Mouse (Mus musculus): ENCODE measurements around the gene Pga5. TPM values are rescaled to one million over a fixed set of nuclear protein-coding genes. Genes with fewer than 3 reads are reported as not detected.

The Pga5 gene
- polyA plus RNA-seq, 1 experiment from 2014 or later: not detected

DNA sequence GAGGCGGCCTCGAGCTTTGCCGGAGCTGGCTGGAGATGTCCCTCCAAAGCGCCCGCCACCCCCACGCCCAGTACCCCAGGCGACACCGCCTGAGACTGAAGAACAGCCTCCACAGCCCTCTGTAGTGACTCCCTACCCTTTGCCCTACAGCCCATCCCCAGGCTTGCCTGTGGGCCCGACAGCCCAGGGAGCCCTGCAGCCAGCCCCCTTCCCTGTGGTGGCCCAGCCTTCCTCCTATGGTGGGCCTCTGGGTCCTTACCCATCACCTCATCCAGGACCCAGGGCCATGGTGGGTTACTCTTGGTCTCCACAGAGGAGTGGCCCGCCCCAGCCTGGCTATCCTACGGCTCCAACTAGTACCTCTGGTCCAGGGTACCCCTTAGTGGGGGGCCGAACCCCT is 34.8 kb upstream of the Pga5 start:
- Histone ChIP-seq H3K4me1 (replicated peaks) (peaks cover 14% of the 10 kb centered on the region), H3K9me3 (no peaks in the 10 kb centered on the region), H3K36me3 (peaks cover 58% of the 10 kb centered on the region), H3K27me3 (ENCODE audit: insufficient read depth, poor library complexity, severe bottlenecking) (no peaks in the 10 kb centered on the region), H3K27ac (no peak overlapping the region), H3K4me3 (no peak overlapping the region)
- DNase-seq (ENCODE audit: low spot score): no peak
- 95% methylated on average over 12 of the region's 12 CpGs for WGBS

GRCm38 (mm10) chr19:10712194-10712593 is 34.3 kb upstream of the Pga5 start:
- Histone ChIP-seq H3K36me3 (peaks cover 62% of the 10 kb centered on the region), H3K4me1 (replicated peaks) (peaks cover 14% of the 10 kb centered on the region), H3K27ac (no peak overlapping the region), H3K4me3 (no peak overlapping the region), H3K9me3 (no peaks in the 10 kb centered on the region), H3K27me3 (ENCODE audit: insufficient read depth, poor library complexity, severe bottlenecking) (no peaks in the 10 kb centered on the region)
- WGBS: 94% methylated on average over 7 of the region's 7 CpGs
- no peak for DNase-seq (ENCODE audit: low spot score)

- Histone ChIP-seq H3K4me1 (replicated peaks) (peaks cover 14% of the 10 kb centered on the region), H3K4me3 (no peak overlapping the region), H3K9me3 (no peaks in the 10 kb centered on the region), H3K27ac (no peak overlapping the region), H3K27me3 (ENCODE audit: insufficient read depth, poor library complexity, severe bottlenecking) (no peaks in the 10 kb centered on the region), H3K36me3 (peaks cover 75% of the 10 kb centered on the region)
- no peak for DNase-seq (ENCODE audit: low spot score)
- 94% methylated on average over 4 of the region's 4 CpGs for WGBS
Observed at GRCm38 (mm10) chr19:10710751-10711150, 32.9 kb upstream of the Pga5 start.

- WGBS: 85% methylated on average over 9 of the region's 9 CpGs
- H3K27me3 ChIP-seq (ENCODE audit: insufficient read depth, poor library complexity, severe bottlenecking): no peaks in the 10 kb centered on the region
- H3K9me3 ChIP-seq: no peaks in the 10 kb centered on the region
- H3K36me3 ChIP-seq: peaks cover 76% of the 10 kb centered on the region
- H3K27ac ChIP-seq: peak overlapping the region; percentile 69; the same call in 1 of the 2 replicates
- H3K4me1 ChIP-seq (replicated peaks): peaks cover 14% of the 10 kb centered on the region
- peak; percentile 47 for DNase-seq (ENCODE audit: low spot score)
- H3K4me3 ChIP-seq: no peak overlapping the region
Observed at GRCm38 (mm10) chr19:10710088-10710511, 32.2 kb upstream of the Pga5 start.

GRCm38 (mm10) chr19:10709360-10710087 is 31.7 kb upstream of the Pga5 start:
- WGBS: 23% methylated on average over 8 of the region's 8 CpGs
- H3K36me3 ChIP-seq: peaks cover 76% of the 10 kb centered on the region
- peak; percentile 94 for DNase-seq (ENCODE audit: low spot score)

GRCm38 (mm10) chr19:10708900-10709299 is 31.0 kb upstream of the Pga5 start:
- Histone ChIP-seq H3K36me3 (peaks cover 72% of the 10 kb centered on the region), H3K27ac (peak overlapping the region; percentile 69; the same call in 1 of the 2 replicates), H3K4me3 (no peak overlapping the region), H3K9me3 (no peaks in the 10 kb centered on the region), H3K27me3 (ENCODE audit: insufficient read depth, poor library complexity, severe bottlenecking) (no peaks in the 10 kb centered on the region), H3K4me1 (replicated peaks) (peaks cover 14% of the 10 kb centered on the region)
- no peak for DNase-seq (ENCODE audit: low spot score)
- WGBS: 68% methylated on average over 6 of the region's 6 CpGs

More at GRCm38 (mm10) chr19:10709360-10710087, 31.7 kb upstream of the Pga5 start:
- peak overlapping the region; percentile 69 for H3K27ac ChIP-seq
- no peaks in the 10 kb centered on the region for H3K9me3 ChIP-seq
- H3K4me1 ChIP-seq (replicated peaks): peaks cover 14% of the 10 kb centered on the region
- H3K4me3 ChIP-seq: no peak overlapping the region
- no peaks in the 10 kb centered on the region for H3K27me3 ChIP-seq (ENCODE audit: insufficient read depth, poor library complexity, severe bottlenecking)

DNA sequence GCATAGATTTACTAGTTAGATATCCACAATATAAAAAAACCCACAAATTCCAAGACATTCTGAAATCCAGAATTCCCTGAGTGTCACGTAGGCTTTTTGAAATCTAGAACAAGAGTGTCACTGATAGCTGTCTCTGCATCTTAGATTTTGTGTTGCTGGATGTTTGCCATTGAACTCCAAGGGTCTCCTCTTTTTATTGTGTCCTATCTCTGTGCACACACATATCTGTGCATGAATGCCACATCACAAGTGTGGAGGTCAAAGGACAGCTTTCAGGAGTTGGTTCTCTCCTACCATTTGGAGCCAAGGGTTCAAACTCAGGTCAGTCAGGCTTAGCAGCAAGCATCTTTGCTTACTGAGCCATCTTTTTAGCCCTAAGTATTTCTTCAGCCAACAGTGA is 30.0 kb upstream of the Pga5 start:
- WGBS: 96% methylated on average over 1 of the region's 1 CpGs
- Histone ChIP-seq H3K9me3 (no peaks in the 10 kb centered on the region), H3K4me3 (no peak overlapping the region), H3K27ac (no peak overlapping the region), H3K36me3 (peaks cover 64% of the 10 kb centered on the region), H3K27me3 (ENCODE audit: insufficient read depth, poor library complexity, severe bottlenecking) (no peaks in the 10 kb centered on the region), H3K4me1 (replicated peaks) (peaks cover 14% of the 10 kb centered on the region)
- no peak for DNase-seq (ENCODE audit: low spot score)

- Histone ChIP-seq H3K36me3 (peaks cover 58% of the 10 kb centered on the region), H3K27me3 (ENCODE audit: insufficient read depth, poor library complexity, severe bottlenecking) (no peaks in the 10 kb centered on the region), H3K4me1 (replicated peaks) (peaks cover 14% of the 10 kb centered on the region), H3K9me3 (no peaks in the 10 kb centered on the region), H3K27ac (no peak overlapping the region), H3K4me3 (no peak overlapping the region)
- no peak for DNase-seq (ENCODE audit: low spot score)
- 83% methylated on average over 13 of the region's 13 CpGs for WGBS
Observed at GRCm38 (mm10) chr19:10707087-10707875, 29.4 kb upstream of the Pga5 start.

DNA sequence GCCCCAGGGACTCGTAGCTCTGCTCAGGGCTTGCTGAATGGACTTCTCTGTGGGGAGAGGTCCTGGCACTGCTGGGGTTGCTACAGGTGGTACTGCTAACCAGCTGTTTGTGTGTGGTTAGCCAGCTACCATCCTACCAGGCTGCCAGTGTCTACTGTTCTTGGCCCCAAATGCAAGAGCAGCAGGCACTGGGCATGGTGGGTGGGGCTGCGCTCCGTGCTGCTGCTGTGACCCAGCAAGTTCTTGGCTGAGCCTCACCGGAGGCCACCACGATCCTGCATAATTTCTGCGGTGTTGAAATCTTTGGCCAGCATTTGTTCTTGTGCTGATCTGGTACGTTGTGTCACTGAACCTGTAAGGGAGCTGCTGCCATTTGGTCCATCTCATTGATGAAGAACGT is 25.6 kb upstream of the Pga5 start:
- H3K9me3 ChIP-seq: no peaks in the 10 kb centered on the region
- peaks cover 37% of the 10 kb centered on the region for H3K4me1 ChIP-seq (replicated peaks)
- H3K4me3 ChIP-seq: no peak overlapping the region
- no peak for DNase-seq (ENCODE audit: low spot score)
- H3K36me3 ChIP-seq: peaks cover 28% of the 10 kb centered on the region
- H3K27me3 ChIP-seq (ENCODE audit: insufficient read depth, poor library complexity, severe bottlenecking): no peaks in the 10 kb centered on the region
- H3K27ac ChIP-seq: no peak overlapping the region
- WGBS: 91% methylated on average over 8 of the region's 8 CpGs

DNA sequence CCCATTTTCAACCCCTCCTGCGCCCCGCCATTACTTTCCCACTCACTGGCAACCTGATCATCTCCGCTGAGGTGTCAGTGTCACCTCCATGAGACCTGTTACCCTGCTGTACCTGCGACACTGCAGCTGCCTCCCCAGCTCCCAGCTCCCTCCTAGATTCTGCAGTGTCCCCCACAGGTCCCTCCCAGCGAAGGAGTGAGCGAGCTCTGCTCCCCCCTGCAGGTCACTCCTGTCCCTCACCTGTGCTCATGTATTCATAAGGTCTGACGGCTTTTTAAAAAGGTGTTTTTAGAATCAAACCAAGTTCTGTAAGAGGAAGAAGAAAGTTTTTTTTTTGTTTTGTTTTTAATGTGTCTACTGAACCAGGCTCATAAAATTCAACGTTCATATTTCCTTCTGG is 24.3 kb upstream of the Pga5 start:
- H3K9me3 ChIP-seq: no peaks in the 10 kb centered on the region
- peaks cover 50% of the 10 kb centered on the region for H3K4me1 ChIP-seq (replicated peaks)
- no peak for DNase-seq (ENCODE audit: low spot score)
- no peak overlapping the region for H3K4me3 ChIP-seq
- H3K27ac ChIP-seq: no peak overlapping the region
- peaks cover 16% of the 10 kb centered on the region for H3K36me3 ChIP-seq
- H3K27me3 ChIP-seq (ENCODE audit: insufficient read depth, poor library complexity, severe bottlenecking): no peaks in the 10 kb centered on the region
- WGBS: 84% methylated on average over 8 of the region's 8 CpGs

DNA sequence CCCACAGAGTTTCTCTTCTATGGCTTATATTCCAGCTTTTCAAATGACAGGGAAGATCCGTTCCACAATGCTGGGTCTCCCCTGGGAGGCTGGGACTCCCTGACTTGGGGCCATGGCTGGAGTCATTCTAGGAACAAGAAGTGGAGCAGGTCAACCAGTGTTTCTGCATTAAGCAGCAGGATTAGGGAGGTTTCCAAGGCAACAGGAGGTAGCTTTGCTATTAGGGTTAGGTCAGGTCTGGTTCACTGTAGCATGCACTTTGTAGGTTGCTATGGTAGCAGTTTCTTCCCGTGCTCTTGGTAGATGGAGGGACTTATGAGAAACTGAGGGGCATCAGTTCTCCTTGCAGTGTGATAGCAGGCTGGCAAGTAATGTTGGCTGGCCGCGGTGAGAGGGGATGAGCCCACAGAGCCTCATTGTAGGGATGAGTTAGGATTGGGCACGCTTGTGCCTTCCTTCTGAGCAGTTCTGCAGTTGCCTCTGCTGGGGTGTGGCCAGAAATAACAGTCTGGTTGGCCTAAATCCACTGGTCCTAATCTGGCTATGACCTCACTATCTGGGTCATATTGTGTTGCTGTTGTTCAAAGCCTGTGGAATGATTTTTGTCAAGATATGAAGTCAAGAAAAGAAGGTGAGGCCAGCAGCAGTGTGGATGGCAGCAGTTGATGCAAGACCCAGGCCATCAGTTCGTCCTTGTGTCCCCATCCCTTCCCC is 23.3 kb upstream of the Pga5 start:
- no peaks in the 10 kb centered on the region for H3K9me3 ChIP-seq
- 66% methylated on average over 6 of the region's 6 CpGs for whole genome bisulfite sequencing
- no peak overlapping the region for H3K27ac ChIP-seq
- no peak overlapping the region for H3K4me3 ChIP-seq
- no peaks in the 10 kb centered on the region for H3K27me3 ChIP-seq (ENCODE audit: insufficient read depth, poor library complexity, severe bottlenecking)
- H3K36me3 ChIP-seq: peaks cover 8% of the 10 kb centered on the region
- peaks cover 57% of the 10 kb centered on the region for H3K4me1 ChIP-seq (replicated peaks)
- no peak for DNase-seq (ENCODE audit: low spot score)

DNA sequence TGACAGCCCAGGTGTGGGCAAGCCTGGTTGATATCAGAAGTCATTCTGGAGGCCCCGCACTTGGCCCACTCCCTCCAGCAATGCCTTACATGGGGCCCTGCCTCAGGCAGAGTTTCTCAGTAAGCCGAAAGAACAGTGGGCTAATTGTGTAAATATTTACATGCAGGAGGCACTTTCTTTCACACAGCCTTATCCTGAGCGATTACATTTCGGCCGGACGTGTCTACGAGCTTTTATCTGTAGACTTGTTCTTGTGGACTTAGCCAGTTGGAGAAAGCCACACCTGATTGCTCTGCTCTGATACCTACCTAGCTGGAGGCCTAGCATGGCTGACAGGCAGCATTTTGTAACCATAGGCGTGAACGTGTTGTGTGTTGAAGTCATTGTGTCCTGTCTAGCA is 22.0 kb upstream of the Pga5 start:
- 81% methylated on average over 9 of the region's 9 CpGs for WGBS
- Histone ChIP-seq H3K9me3 (no peaks in the 10 kb centered on the region), H3K27me3 (ENCODE audit: insufficient read depth, poor library complexity, severe bottlenecking) (no peaks in the 10 kb centered on the region), H3K4me3 (no peak overlapping the region), H3K27ac (peak overlapping the region; percentile 40; the same call in 1 of the 2 replicates), H3K36me3 (0 out of 2 replicates have a peak, but pooled peaks cover 3% of the 10 kb centered on the region), H3K4me1 (replicated peaks) (peaks cover 68% of the 10 kb centered on the region)
- no peak for DNase-seq (ENCODE audit: low spot score)

All from hindbrain, embryonic 10.5 days (tissue).